Mouse (Mus musculus) gastrocnemius, postnatal 4 days (tissue): Measurements from ENCODE around the gene Lrp4. TPM values are rescaled to one million over a fixed set of nuclear protein-coding genes. Genes with fewer than 3 reads are reported as not detected.

ENCODE experiments used
- DNase-seq, 2 experiments: peaks; one replicate each; pipeline ENCODE4 v3.0.0; 2021 to 2022; ENCODE audit warnings: low spot score in 2 of 2, mixed read lengths in 2 of 2
- long read RNA-seq, 2 experiments: library from polyadenylated mRNA; stranded (forward); transcript quantifications; one replicate each; pipeline ENCODE4 v2.0.0; 2021
- total RNA-seq, 2 experiments: library from RNA; stranded (reverse); gene quantifications; 2 replicates each; pipeline ENCODE4 v1.2.3; 2021

Gene Lrp4
- total RNA-seq, result 10 to 100 TPM; 33.8 to 34.7 TPM
- long read RNA-seq, experiment 1, partial matches to known transcripts, result 7 of 10 reads
- long read RNA-seq, experiment 1, other reads (novel, unspliced or antisense), result 3 of 10 reads
- long read RNA-seq, experiment 2, full-length matches to known transcripts, result 1 of 13 reads
- long read RNA-seq, experiment 2, partial matches to known transcripts, result 6 of 13 reads
- long read RNA-seq, experiment 2, other reads (novel, unspliced or antisense), result 6 of 13 reads

GRCm38 (mm10) chr2:91457259-91457655 is at the start of gene Lrp4:
Lrp4 (plus strand) TSS chr2:91457511.
- DNase-seq, result peak; percentile 64 to 82

GRCm38 (mm10) chr2:91408031-91408430 is 49.3 kb upstream of the Lrp4 start:
- DNase-seq, result no peak

GRCm38 (mm10) chr2:91411473-91411872 is 45.8 kb upstream of the Lrp4 start:
- no peak for DNase-seq

- no peak for DNase-seq
Measured at GRCm38 (mm10) chr2:91412361-91412760, 45.0 kb upstream of the Lrp4 start.

- DNase-seq, result no peak
Measured at GRCm38 (mm10) chr2:91413811-91414210, 43.5 kb upstream of the Lrp4 start.

- no peak for DNase-seq
Measured at GRCm38 (mm10) chr2:91421641-91422040, 35.7 kb upstream of the Lrp4 start.

- no peak for DNase-seq
Measured at GRCm38 (mm10) chr2:91424061-91424720, 33.1 kb upstream of the Lrp4 start.

- DNase-seq, result no peak
Measured at GRCm38 (mm10) chr2:91426321-91426720, 31.0 kb upstream of the Lrp4 start.

GRCm38 (mm10) chr2:91429146-91429545 is 28.2 kb upstream of the Lrp4 start:
- DNase-seq, result no peak

GRCm38 (mm10) chr2:91429915-91430599 is 27.3 kb upstream of the Lrp4 start:
- DNase-seq, result no peak

- no peak for DNase-seq
Measured at GRCm38 (mm10) chr2:91430600-91430919, 26.8 kb upstream of the Lrp4 start.

GRCm38 (mm10) chr2:91436713-91437112 is 20.6 kb upstream of the Lrp4 start:
- DNase-seq, result no peak

GRCm38 (mm10) chr2:91437116-91437815 is 20.0 kb upstream of the Lrp4 start:
- DNase-seq, result no peak

GRCm38 (mm10) chr2:91439271-91439670 is 18.0 kb upstream of the Lrp4 start:
- no peak for DNase-seq

- DNase-seq, result no peak
Measured at GRCm38 (mm10) chr2:91439876-91440275, 17.4 kb upstream of the Lrp4 start.

GRCm38 (mm10) chr2:91440686-91441085 is 16.6 kb upstream of the Lrp4 start:
- DNase-seq, result no peak

GRCm38 (mm10) chr2:91441715-91442114 is 15.6 kb upstream of the Lrp4 start:
- DNase-seq, result no peak

- no peak for DNase-seq
Measured at GRCm38 (mm10) chr2:91442241-91442640, 15.1 kb upstream of the Lrp4 start.

GRCm38 (mm10) chr2:91444286-91444892 is 12.9 kb upstream of the Lrp4 start, which contains the start of gene 1110051M20Rik:
1110051M20Rik (minus strand) TSS chr2:91444704.
- DNase-seq, result peak; percentile 75 to 89

GRCm38 (mm10) chr2:91449662-91450061 is 7.6 kb upstream of the Lrp4 start:
- no peak for DNase-seq

GRCm38 (mm10) chr2:91450316-91450715 is 7.0 kb upstream of the Lrp4 start:
- DNase-seq, result no peak
